Mouse (Mus musculus): Measurements from ENCODE around the gene Atp6v0c.

Atp6v0c gene

GRCm38 (mm10) chr17:24197032-24197824, 27.7 kb upstream of the Atp6v0c start:
- DNase-seq = no peak

DNA sequence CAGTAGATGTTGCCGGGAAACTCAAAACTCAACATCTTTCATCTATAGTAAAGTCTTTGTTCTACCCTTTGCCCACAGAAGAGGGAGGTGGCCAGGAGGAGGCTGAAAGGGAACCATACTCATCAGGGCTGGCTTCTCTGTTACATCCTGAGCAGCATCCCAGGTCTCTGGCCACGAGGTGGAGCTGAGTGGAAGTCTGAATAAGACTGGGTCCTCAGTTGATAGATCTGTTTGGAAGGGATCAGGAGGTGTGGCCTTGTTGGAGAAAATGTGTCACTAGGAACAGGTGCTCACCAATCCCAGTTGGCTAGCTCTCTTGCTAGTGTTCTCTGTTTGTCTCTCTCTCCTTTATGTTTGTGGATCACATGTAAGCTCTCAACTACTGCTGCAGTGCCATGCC, 25.8 kb upstream of the Atp6v0c start:
- DNase-seq = no peak

- no peak for DNase-seq
These were observed 24.3 kb upstream of the Atp6v0c start for GRCm38 (mm10) chr17:24193769-24194168.

GRCm38 (mm10) chr17:24193268-24193667, 23.8 kb upstream of the Atp6v0c start:
- DNase-seq = no peak

DNA sequence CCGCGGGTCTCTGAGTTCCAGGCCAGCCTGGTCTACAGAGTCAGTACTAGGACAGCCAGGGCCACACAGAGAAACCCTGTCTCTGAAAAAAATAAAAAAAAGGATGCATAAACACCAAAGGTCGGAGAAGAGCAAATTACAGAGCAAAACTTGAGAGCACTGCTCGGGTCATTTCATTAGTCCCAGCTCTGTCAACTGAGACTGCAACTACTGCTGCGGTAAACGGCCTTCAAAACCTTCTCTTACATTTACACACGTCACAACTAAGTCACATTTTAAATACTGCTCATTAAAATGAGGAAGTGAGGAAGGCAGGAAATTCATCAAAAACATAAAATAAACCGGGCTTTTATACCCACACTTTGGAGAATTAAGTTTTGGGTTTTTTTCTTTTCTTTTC, 23.3 kb upstream of the Atp6v0c start:
- DNase-seq = no peak

DNA sequence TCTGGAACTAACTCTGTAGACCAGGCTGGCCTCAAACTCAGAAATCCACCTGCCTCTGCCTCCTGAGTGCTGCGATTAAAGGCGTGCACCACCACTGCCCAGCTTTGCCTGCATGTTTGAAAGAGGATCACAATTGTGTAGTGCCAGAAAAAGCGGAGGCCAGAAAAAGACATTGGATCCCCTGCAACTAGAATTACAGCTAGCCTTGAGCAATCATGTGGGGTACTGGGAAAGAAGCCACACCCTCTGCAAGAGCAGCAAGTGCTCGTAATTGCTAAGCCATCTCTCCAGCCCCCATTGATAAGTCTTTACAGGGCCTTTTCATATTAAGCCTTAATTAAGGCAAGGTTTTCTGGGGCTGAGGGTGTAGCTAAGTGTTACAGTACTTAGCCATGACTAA, 22.0 kb upstream of the Atp6v0c start:
- no peak for DNase-seq

- DNase-seq = no peak
These were observed 21.4 kb upstream of the Atp6v0c start for GRCm38 (mm10) chr17:24190934-24191333.

- DNase-seq = no peak
These were observed 4.8 kb upstream of the Atp6v0c start for GRCm38 (mm10) chr17:24174259-24174658.

GRCm38 (mm10) chr17:24173423-24173822, 3.9 kb upstream of the Atp6v0c start:
- peak; percentile 65 for DNase-seq

DNA sequence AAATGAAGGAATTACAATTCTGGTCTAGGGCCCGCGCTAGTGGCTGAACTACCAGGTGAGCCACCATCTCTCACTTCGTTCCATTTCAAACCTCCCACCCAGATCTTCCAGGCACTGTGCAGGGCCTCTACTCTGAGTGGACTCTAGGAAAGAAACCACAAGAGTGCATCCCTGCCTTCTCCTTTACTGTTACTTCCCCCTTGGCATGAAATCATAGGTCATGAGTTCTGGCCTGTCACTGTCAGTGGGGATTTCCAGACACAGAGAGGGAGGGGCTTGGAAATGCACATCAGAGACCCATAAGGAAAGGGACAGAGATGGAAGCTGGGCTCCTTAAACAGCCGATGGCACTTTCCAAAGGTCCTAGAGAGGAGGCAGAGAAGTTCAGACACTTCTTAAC, 2.2 kb upstream of the Atp6v0c start:
- no peak for DNase-seq

DNA sequence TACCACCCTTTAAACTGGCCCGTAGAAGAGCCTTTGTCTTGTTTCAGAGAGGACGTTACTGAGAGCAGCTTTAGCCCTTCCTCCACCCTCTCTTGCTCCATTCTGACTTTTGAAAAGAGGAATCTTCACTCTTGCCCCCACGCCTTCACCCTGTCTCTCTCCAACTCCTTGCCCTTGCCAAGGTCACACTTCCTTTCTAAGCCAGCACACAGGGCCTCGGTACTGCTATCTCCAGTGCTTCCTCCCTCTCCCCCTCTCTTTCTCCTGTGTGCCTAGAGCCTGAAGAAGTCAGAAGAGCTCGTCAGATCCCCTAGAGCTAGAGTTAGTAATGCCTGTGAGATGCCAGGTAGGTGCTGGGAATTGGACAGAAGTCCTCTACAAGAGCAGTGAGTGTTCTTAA, 1.2 kb upstream of the Atp6v0c start:
- no peak for DNase-seq

- no peak for DNase-seq
These were observed 623 bp upstream of the Atp6v0c start for GRCm38 (mm10) chr17:24170125-24170524.

DNA sequence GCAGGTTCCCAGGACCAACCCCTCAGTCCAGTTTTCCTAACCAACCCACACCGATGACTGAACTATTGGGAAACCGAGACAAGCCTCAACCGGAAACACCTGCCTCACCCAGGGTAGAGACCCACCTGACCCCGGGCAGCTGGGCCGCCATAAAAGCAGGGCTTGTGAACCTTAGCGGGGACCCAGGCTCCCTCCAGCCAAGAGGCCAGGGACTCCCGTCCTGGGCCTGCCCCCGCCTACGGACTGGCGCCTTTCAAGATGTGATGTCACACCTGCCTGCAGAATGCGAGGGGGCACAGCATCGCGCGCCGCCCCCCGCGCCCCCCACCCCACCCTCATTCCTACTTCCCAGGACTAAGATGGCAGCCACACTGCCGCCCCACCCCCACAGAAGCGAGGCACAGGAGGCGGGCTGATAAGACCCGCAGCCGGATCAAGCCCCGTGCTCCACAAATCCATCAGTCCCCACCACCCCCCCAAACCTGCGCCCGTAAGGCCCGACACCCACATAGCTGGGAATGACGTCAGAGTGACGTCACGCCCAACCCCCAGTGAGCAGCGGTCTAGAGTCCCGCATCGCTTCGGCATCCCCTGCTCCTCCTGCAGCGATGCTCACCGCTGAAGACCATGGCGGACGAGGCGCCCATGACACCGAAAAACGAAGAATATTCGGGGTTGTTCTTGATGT, 768 bp downstream of the Atp6v0c start:
- peak; percentile 84 for DNase-seq

DNA sequence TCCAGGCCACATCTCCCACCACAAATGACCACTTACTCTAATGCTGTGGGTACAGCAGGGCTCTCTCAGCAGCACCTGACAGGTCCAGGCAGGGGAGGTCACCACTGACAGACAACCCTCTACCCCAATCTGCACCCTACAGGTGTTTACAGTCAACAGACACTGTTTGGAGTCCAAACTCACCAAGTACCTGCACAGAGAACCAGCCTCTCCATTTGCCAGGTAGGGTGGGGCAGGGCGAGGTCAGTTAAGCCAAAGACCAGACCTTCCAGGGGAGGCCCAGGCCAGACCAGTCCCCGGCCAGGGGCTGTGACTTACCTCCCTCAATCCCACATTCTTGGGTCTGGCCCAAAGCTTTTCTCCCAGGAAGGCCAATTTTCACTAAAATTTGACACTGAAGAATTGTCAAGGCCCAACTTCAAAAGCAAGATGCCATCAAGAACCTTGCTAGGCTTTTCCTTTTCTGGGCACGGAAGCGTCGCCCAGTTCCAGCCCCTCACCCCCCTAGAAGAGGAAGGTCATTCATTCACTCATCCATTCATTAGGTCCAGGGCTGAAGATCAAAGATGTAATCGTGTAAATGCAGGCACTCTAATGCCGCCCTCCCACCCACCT, 1.5 kb downstream of the Atp6v0c start:
- DNase-seq = peak; percentile 50

DNA sequence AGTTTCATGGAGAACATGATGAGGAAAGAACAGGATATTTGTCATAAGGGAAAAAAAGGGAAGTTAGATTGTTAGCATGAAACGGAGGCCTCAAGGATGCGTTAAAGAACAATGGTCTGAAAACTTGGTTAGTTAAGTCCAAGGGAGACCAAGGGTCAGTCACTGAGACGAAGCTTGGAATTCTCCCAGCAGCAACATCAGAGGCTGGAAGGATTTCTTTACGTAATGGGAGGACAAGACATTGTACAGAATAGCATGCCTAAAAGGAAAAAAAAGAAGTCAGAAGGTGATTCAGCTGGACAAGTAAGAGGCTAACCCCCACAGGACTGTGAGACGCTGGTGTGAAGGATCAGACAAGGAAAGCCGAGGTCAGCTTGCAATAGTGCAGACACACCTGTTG, 2.4 kb downstream of the Atp6v0c start:
- no peak for DNase-seq

DNA sequence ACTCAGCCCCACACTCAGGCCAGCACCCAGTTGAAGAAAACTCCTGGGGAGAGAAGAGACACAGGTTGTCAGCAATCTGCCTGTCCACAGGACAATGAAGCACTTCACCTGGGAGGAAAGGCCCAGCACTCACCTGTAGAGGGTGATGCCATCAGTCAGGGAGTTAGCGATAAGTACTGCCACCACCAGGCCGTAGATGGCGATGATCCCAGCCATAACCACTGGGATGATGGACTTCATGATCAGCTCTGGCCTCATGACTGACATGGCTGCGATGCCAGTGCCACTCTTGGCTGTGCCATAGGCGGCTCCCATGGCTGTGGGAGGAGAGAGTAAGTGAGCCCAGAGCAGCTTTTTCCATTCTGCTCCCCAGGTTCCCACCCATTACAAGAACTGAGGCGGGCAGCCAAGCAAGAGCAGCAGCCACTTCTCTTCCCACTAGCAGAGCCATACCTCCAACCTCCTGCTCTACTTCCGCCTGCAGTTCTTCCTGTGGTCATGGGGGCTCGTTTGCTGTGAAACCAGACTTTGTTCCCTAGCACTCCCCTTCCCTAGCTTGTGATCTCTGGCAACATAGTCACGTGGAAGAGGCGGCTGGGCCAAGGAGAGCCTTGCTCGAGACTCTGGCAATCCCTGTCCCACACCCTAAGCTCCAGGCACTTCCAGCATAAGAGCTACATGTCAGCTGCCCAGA, 4.8 kb downstream of the Atp6v0c start:
- no peak for DNase-seq

GRCm38 (mm10) chr17:24163176-24163962, 6.1 kb downstream of the Atp6v0c start, which contains the start of gene Amdhd2:
Amdhd2 (minus strand) TSS chr17:24163766.
- peak; percentile 94 for DNase-seq

DNA sequence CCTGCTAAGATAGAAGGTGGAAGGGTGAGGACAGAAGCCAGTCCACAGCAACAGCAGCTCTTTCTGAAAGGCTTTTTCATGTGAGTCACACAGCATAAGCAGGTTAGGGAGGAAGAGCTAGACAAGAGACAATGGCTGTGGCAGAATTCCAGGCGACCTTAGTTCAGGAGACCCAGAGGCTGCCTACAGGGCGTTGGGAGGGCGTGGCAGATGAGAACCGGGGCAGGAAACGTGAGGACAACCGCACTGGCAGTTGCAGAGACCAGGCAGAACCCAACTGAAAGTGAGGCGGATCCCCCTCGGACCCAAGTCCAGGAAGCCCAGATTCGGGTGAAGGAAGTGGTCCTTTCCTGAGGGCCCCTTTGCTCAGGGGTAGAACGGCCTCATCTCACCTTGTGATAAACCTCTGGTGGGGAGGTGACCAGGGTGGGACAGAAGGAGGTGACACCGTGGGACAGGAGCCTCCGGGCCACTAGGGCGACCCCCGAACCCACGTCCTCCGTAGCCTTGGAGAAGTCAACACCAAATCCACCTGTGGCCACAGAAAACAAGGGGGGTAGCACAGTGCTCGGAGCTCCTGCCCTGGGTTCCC, 6.8 kb downstream of the Atp6v0c start:
- peak; percentile 56 for DNase-seq

DNA sequence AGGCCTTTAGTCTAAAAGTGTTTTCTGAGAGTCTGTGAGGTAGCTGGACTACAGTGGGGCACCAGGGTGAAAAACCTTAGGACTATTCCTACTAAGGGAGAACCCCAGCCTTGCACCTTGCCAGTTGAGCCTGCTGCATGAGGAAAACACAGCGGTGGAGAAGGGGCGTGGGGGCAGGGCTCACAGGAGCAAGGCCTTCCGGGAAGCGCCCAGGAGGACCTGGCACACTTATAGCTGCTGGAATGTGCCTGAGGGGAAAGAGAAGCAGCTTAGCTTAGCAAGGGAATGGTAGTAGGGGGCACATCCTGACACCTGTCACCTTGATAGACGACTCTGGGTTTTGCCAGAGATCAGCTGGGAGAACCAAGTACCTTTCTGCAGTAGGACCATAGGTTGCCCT, 8.0 kb downstream of the Atp6v0c start:
- no peak for DNase-seq

DNA sequence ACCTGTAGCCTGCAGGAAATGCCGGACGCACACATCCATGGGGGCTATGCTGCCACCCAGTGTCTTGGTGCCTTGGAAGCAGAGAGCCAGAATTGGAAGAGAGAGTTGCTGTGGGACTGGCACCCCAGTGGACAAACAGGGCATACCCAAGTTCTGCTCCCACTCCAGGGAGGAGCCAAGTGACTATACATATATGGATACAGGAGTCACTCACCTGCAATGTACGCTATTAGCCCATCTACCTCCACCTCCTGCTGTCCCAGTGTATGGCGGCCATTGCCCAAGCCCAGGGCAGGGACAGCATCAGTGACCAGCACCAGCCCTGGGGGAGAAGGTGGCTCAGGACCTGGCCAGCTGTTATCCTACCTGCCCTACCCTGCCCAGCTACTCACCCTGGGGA, 12.0 kb downstream of the Atp6v0c start:
- no peak for DNase-seq

- DNase-seq = no peak
These were observed 12.4 kb downstream of the Atp6v0c start for GRCm38 (mm10) chr17:24157121-24157520.

DNA sequence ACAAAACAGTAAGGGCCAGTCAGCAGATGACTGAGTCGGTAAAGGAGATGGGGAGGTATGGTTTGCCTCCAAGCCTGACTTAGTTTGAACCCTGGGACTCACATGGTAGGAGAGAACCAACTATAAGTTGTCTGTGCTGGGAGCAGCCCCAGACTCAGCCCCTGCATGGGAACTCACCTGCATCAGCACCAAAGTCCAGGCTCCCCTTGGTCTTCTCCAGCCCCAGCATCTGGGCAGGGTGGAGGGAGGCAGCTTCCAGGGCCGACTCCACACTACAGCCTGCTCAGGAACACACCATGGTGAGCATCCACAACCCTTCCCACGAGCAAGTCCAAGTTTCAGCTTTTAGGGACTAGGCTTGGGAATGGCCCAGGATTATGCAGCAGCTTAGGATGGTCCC, 13.1 kb downstream of the Atp6v0c start:
- no peak for DNase-seq

Data from cerebellum, adult 11-12 months (tissue).